Mouse (Mus musculus) forebrain, embryonic 10.5 days (tissue): ENCODE results near the gene Il4ra. TPM values are rescaled to one million over a fixed set of nuclear protein-coding genes. Genes with fewer than 3 reads are reported as not detected.

ENCODE experiments used
- DNase-seq: peaks from one replicate; pipeline ENCODE4 v3.0.0-alpha.2; 2017; ENCODE audit warnings: low spot score; ENCODE audit errors: extremely low spot score
- H3K27ac ChIP-seq: fragments of 300-500 bp; sonication (generic); 2 replicates; pipeline ENCODE4 v1.5.1; 2016; ENCODE audit warnings: mild to moderate bottlenecking
- H3K27me3 ChIP-seq: fragments of 300-500 bp; sonication (generic); 2 replicates; pipeline ENCODE4 v1.6.1; 2016; ENCODE audit warnings: mild to moderate bottlenecking; ENCODE audit not compliant: poor library complexity, severe bottlenecking
- H3K36me3 ChIP-seq: fragments of 300-500 bp; sonication (generic); replicated peaks from 2 replicates; pipeline ENCODE4 v1.6.1; 2016; ENCODE audit warnings: mild to moderate bottlenecking, moderate library complexity
- H3K4me1 ChIP-seq: fragments of 300-500 bp; sonication (generic); 2 replicates; pipeline ENCODE4 v1.6.1; 2016
- H3K4me3 ChIP-seq: fragments of 300-500 bp; sonication (generic); 2 replicates; pipeline ENCODE4 v1.5.1; 2016; ENCODE audit warnings: mild to moderate bottlenecking, moderate library complexity
- H3K9me3 ChIP-seq: fragments of 300-500 bp; sonication (generic); 2 replicates; pipeline ENCODE4 v1.6.1; 2016; ENCODE audit warnings: mild to moderate bottlenecking, moderate library complexity
- WGBS: fragments of 180-500 bp; shearing (Covaris S2); methylation state at CpG from one replicate; pipeline ENCODE4 v1.1.7; 2016; 5-methylcytosine and 5-hydroxymethylcytosine counted together
- polyA plus RNA-seq: library from polyadenylated mRNA; unstranded; fragments of >200 nt; fragmentation: Nextera tagmentation; extraction: Ambion mirVana; gene quantifications from 2 replicates; pipeline ENCODE4 v1.2.1, GENCODE M21; 2016

Gene Il4ra
- 2.9 and 4.0 TPM in 2 replicates for polyA plus RNA-seq

GRCm38 (mm10) chr7:125551766-125552709 is at the start of gene Il4ra:
Il4ra (plus strand) TSS chr7:125552120.
- peak within 1 kb of the TSS; percentile 76 for H3K27ac ChIP-seq
- H3K4me3 ChIP-seq: peak within 1 kb of the TSS; percentile 62
- no peaks in the 10 kb centered on the region for H3K36me3 ChIP-seq
- no peaks in the 10 kb centered on the region for H3K9me3 ChIP-seq
- H3K27me3 ChIP-seq: peaks cover 63% of the 10 kb centered on the region
- peak; percentile 84 for DNase-seq
- peaks cover 23% of the 10 kb centered on the region for H3K4me1 ChIP-seq
- 2% methylated on average over 52 of the region's 52 CpGs for WGBS

- H3K27me3 ChIP-seq: no peaks in the 10 kb centered on the region
- no peak for DNase-seq
- no peak overlapping the region for H3K4me3 ChIP-seq
- no peaks in the 10 kb centered on the region for H3K9me3 ChIP-seq
- 91% methylated on average over 5 of the region's 5 CpGs for WGBS
- H3K27ac ChIP-seq: no peak overlapping the region
- no peaks in the 10 kb centered on the region for H3K4me1 ChIP-seq
- H3K36me3 ChIP-seq: no peaks in the 10 kb centered on the region
These were observed 48.4 kb upstream of the Il4ra start for GRCm38 (mm10) chr7:125503374-125504092.

GRCm38 (mm10) chr7:125504618-125505017 is 47.3 kb upstream of the Il4ra start:
- H3K4me3 ChIP-seq: no peak overlapping the region
- 94% methylated on average over 5 of the region's 5 CpGs for WGBS
- H3K36me3 ChIP-seq: no peaks in the 10 kb centered on the region
- no peaks in the 10 kb centered on the region for H3K9me3 ChIP-seq
- no peak overlapping the region for H3K27ac ChIP-seq
- no peak for DNase-seq
- no peaks in the 10 kb centered on the region for H3K4me1 ChIP-seq
- H3K27me3 ChIP-seq: no peaks in the 10 kb centered on the region

GRCm38 (mm10) chr7:125505568-125505967 is 46.4 kb upstream of the Il4ra start:
- Histone ChIP-seq H3K4me3 (no peak overlapping the region), H3K9me3 (no peaks in the 10 kb centered on the region), H3K4me1 (no peaks in the 10 kb centered on the region), H3K27ac (no peak overlapping the region), H3K27me3 (no peaks in the 10 kb centered on the region), H3K36me3 (no peaks in the 10 kb centered on the region)
- WGBS: 83% methylated on average over 10 of the region's 10 CpGs
- DNase-seq: no peak

- no peak for DNase-seq
- H3K9me3 ChIP-seq: no peaks in the 10 kb centered on the region
- H3K4me3 ChIP-seq: no peak overlapping the region
- no peaks in the 10 kb centered on the region for H3K4me1 ChIP-seq
- H3K27ac ChIP-seq: no peak overlapping the region
- no peaks in the 10 kb centered on the region for H3K27me3 ChIP-seq
- no peaks in the 10 kb centered on the region for H3K36me3 ChIP-seq
- 92% methylated on average over 2 of the region's 2 CpGs for WGBS
These were observed 44.6 kb upstream of the Il4ra start for GRCm38 (mm10) chr7:125507279-125507678.

GRCm38 (mm10) chr7:125511432-125511831 is 40.5 kb upstream of the Il4ra start:
- Histone ChIP-seq H3K27ac (no peak overlapping the region), H3K4me1 (0 out of 2 replicates have a peak, but pooled peaks cover 4% of the 10 kb centered on the region), H3K27me3 (no peaks in the 10 kb centered on the region), H3K4me3 (no peak overlapping the region), H3K36me3 (no peaks in the 10 kb centered on the region), H3K9me3 (no peaks in the 10 kb centered on the region)
- 91% methylated on average over 5 of the region's 5 CpGs for WGBS
- no peak for DNase-seq

GRCm38 (mm10) chr7:125511852-125512251 is 40.1 kb upstream of the Il4ra start:
- Histone ChIP-seq H3K27ac (no peak overlapping the region), H3K36me3 (no peaks in the 10 kb centered on the region), H3K9me3 (no peaks in the 10 kb centered on the region), H3K27me3 (no peaks in the 10 kb centered on the region), H3K4me3 (no peak overlapping the region), H3K4me1 (0 out of 2 replicates have a peak, but pooled peaks cover 4% of the 10 kb centered on the region)
- DNase-seq: no peak
- 83% methylated on average over 2 of the region's 2 CpGs for WGBS

- Histone ChIP-seq H3K4me3 (no peak overlapping the region), H3K9me3 (no peaks in the 10 kb centered on the region), H3K27me3 (no peaks in the 10 kb centered on the region), H3K4me1 (0 out of 2 replicates have a peak, but pooled peaks cover 4% of the 10 kb centered on the region), H3K27ac (no peak overlapping the region), H3K36me3 (no peaks in the 10 kb centered on the region)
- DNase-seq: no peak
- WGBS: 77% methylated on average over 5 of the region's 5 CpGs
These were observed 36.7 kb upstream of the Il4ra start for GRCm38 (mm10) chr7:125515081-125515853.

- 95% methylated on average over 8 of the region's 8 CpGs for WGBS
These were observed 35.2 kb upstream of the Il4ra start for GRCm38 (mm10) chr7:125516723-125517122.

GRCm38 (mm10) chr7:125517470-125517869 is 34.5 kb upstream of the Il4ra start:
- Histone ChIP-seq H3K27me3 (no peaks in the 10 kb centered on the region), H3K9me3 (no peaks in the 10 kb centered on the region), H3K4me1 (0 out of 2 replicates have a peak, but pooled peaks cover 4% of the 10 kb centered on the region), H3K27ac (no peak overlapping the region), H3K4me3 (no peak overlapping the region), H3K36me3 (no peaks in the 10 kb centered on the region)
- 85% methylated on average over 6 of the region's 6 CpGs for WGBS
- DNase-seq: no peak

More at GRCm38 (mm10) chr7:125516723-125517122, 35.2 kb upstream of the Il4ra start:
- DNase-seq: no peak
- Histone ChIP-seq H3K4me1 (0 out of 2 replicates have a peak, but pooled peaks cover 4% of the 10 kb centered on the region), H3K27me3 (no peaks in the 10 kb centered on the region), H3K27ac (no peak overlapping the region), H3K4me3 (no peak overlapping the region), H3K36me3 (no peaks in the 10 kb centered on the region), H3K9me3 (no peaks in the 10 kb centered on the region)

GRCm38 (mm10) chr7:125519715-125520114 is 32.2 kb upstream of the Il4ra start:
- no peak for DNase-seq
- no peaks in the 10 kb centered on the region for H3K36me3 ChIP-seq
- H3K4me3 ChIP-seq: no peak overlapping the region
- no peaks in the 10 kb centered on the region for H3K27me3 ChIP-seq
- 80% methylated on average over 3 of the region's 3 CpGs for WGBS
- H3K4me1 ChIP-seq: 0 out of 2 replicates have a peak, but pooled peaks cover 4% of the 10 kb centered on the region
- H3K9me3 ChIP-seq: no peaks in the 10 kb centered on the region
- 0 out of 2 replicates have a peak overlapping the region, but pooled peaks have one; percentile 48 for H3K27ac ChIP-seq

GRCm38 (mm10) chr7:125523051-125523450 is 28.9 kb upstream of the Il4ra start:
- 90% methylated on average over 3 of the region's 3 CpGs for WGBS
- Histone ChIP-seq H3K9me3 (no peaks in the 10 kb centered on the region), H3K4me1 (no peaks in the 10 kb centered on the region), H3K27me3 (no peaks in the 10 kb centered on the region), H3K36me3 (no peaks in the 10 kb centered on the region), H3K27ac (no peak overlapping the region), H3K4me3 (no peak overlapping the region)
- DNase-seq: no peak
